Mouse (Mus musculus) kidney, adult 2 months (tissue): Measurements from ENCODE around the gene Gsap.

Experiments used
- CTCF ChIP-seq: fragments of 200-500 bp; conservative IDR thresholded peaks from 2 replicates; pipeline ENCODE4 v1.5.1; 2011; ENCODE audit warnings: low read depth, mild to moderate bottlenecking, control low read depth, low read length, moderate library complexity, mixed read lengths; ENCODE audit not compliant: insufficient read depth, insufficient read length
- POLR2A ChIP-seq: fragments of 200-500 bp; IDR thresholded peaks from one replicate; pipeline ENCODE4 v1.6.1; 2011; ENCODE audit warnings: low read depth, low read length, control low read depth

DNA sequence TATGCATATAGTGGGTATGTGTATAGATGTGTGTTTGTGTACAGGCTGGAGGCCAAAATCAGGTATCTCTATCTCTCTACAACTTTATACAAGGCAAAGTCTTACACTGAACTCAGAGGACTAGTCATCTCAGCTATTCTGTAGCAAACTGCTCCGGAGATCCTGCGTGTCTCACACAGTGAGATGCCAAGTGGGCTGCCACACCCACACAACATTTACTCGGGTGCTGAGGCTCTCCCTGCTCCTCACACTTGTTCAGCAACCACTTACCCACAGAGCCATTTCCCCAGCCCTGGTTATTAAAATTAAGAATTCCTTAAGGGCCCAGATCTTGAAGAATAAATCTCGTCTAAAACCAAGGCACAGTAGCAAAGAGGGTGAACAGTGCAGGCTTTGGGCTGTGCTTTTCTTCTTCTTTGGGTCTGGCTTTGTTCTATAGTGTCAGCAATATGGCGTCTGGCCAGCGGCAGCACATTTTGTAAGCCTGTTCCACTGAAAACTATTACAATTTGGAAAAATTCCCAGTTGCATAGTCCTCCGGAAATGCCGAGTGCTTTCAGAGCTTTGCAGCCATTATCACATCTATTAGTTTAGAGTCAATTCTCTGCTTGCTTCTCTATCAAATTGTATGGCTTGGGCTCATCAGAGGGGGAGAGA, 17.2 kb upstream of the Gsap start:
- TF ChIP-seq POLR2A = no peak
- no peak for TF ChIP-seq CTCF
